Mouse (Mus musculus) G1E (cell line): Measurements from ENCODE around the gene Drd2. TPM values are rescaled to one million over a fixed set of nuclear protein-coding genes. Genes with fewer than 3 reads are reported as not detected.

Experiments
- ATAC-seq: 2 replicates; pipeline ENCODE4 v1.8.0; 2016; ENCODE audit warnings: mild to moderate bottlenecking; ENCODE audit not compliant: insufficient number of reproducible peaks, poor library complexity, low FRiP score, severe bottlenecking; ENCODE audit errors: extremely low read depth
- DNase-seq: peaks from one replicate; pipeline ENCODE4 v3.0.0; 2012; ENCODE audit warnings: low spot score
- H3K27me3 ChIP-seq: 2 replicates; pipeline ENCODE4 v1.6.1; 2012; ENCODE audit warnings: mild to moderate bottlenecking, low read length, inconsistent platforms; ENCODE audit not compliant: insufficient read depth
- H3K36me3 ChIP-seq: replicated peaks from 2 replicates; pipeline ENCODE3; 2012; ENCODE audit warnings: mild to moderate bottlenecking, inconsistent platforms
- H3K4me1 ChIP-seq: 2 replicates; pipeline ENCODE4 v1.6.1; 2012; ENCODE audit warnings: low read depth, low read length, inconsistent platforms, mixed read lengths; ENCODE audit not compliant: insufficient read depth
- H3K4me3 ChIP-seq: 2 replicates; pipeline ENCODE4 v1.5.1; 2012; ENCODE audit warnings: low read depth, mild to moderate bottlenecking, inconsistent platforms, low read length, moderate library complexity, mixed read lengths
- H3K9me3 ChIP-seq: replicated peaks from 2 replicates; pipeline ENCODE4 v1.6.1; 2012; ENCODE audit warnings: inconsistent platforms
- CTCF ChIP-seq: IDR thresholded peaks from 2 replicates; pipeline ENCODE4 v1.5.1; 2012; ENCODE audit warnings: low read depth, low read length, inconsistent platforms, mixed read lengths
- GATA1 ChIP-seq: IDR thresholded peaks from 2 replicates; pipeline ENCODE4 v1.6.1; 2012; ENCODE audit warnings: borderline replicate concordance, low read length, inconsistent platforms, mixed read lengths
- GATA2 ChIP-seq: IDR thresholded peaks from 2 replicates; pipeline ENCODE4 v1.6.1; 2012; ENCODE audit warnings: low read depth, low read length, inconsistent platforms, borderline replicate concordance
- POLR2AphosphoS5 ChIP-seq: IDR thresholded peaks from 2 replicates; pipeline ENCODE4 v1.6.1; 2012; ENCODE audit warnings: low read depth, low read length, inconsistent platforms; ENCODE audit not compliant: insufficient replicate concordance
- TAL1 ChIP-seq: conservative IDR thresholded peaks from 2 replicates; pipeline ENCODE4 v1.6.1; 2012; ENCODE audit warnings: low read depth, low read length, inconsistent platforms, mixed read lengths
- polyA plus RNA-seq: library from polyadenylated mRNA; stranded (reverse); fragments of >175 nt; gene quantifications from 2 replicates; pipeline ENCODE4 v1.2.3, GENCODE M21; 2012
- total RNA-seq, 2 experiments: library from RNA; stranded (forward) in 1 of 2; stranded (reverse) in 1 of 2; fragments of 200-1000 nt in 1 of 2; fragments of >200 nt in 1 of 2; fragmentation: Nextera tagmentation in 1 of 2; gene quantifications; 2 replicates each; pipeline ENCODE4 v1.2.3; 2014 to 2017

Drd2 gene
- not detected in 2 replicates for total RNA-seq (2014; fragmentation: Nextera tagmentation)
- total RNA-seq (2017), result 0.06 and 0.11 TPM in 2 replicates
- polyA plus RNA-seq, result not detected in 2 replicates

GRCm38 (mm10) chr9:49340136-49341043, at the start of gene Drd2:
Gene Drd2 (plus strand): TSS chr9:49340627.
- H3K4me3 ChIP-seq, result no peak within 1 kb of the TSS

GRCm38 (mm10) chr9:49295101-49295500, 45.3 kb upstream of the Drd2 start:
- ATAC-seq, result no peak
- no peaks in the 10 kb centered on the region for H3K9me3 ChIP-seq
- no peaks in the 10 kb centered on the region for H3K4me1 ChIP-seq
- TF ChIP-seq TAL1 (no peak), POLR2AphosphoS5 (no peak), GATA2 (no peak), GATA1 (no peak), CTCF (no peak)
- no peaks in the 10 kb centered on the region for H3K27me3 ChIP-seq
- no peak for DNase-seq
- H3K4me3 ChIP-seq, result no peak overlapping the region
- H3K36me3 ChIP-seq, result no peaks in the 10 kb centered on the region

More at GRCm38 (mm10) chr9:49340136-49341043, at the start of gene Drd2:
- no peak for TF ChIP-seq CTCF
- no peak for TF ChIP-seq GATA1
- TF ChIP-seq TAL1, result no peak
- no peak for TF ChIP-seq GATA2
- no peak for TF ChIP-seq POLR2AphosphoS5
- DNase-seq (no peak), ATAC-seq (no peak)
- Histone ChIP-seq H3K4me1 (no peaks in the 10 kb centered on the region), H3K27me3 (no peaks in the 10 kb centered on the region), H3K36me3 (no peaks in the 10 kb centered on the region), H3K9me3 (no peaks in the 10 kb centered on the region)

- Histone ChIP-seq H3K4me1 (no peaks in the 10 kb centered on the region), H3K36me3 (no peaks in the 10 kb centered on the region), H3K9me3 (no peaks in the 10 kb centered on the region), H3K4me3 (no peak overlapping the region), H3K27me3 (no peaks in the 10 kb centered on the region)
- no peak for DNase-seq
- TF ChIP-seq POLR2AphosphoS5, result no peak
- no peak for TF ChIP-seq GATA1
- TF ChIP-seq GATA2, result no peak
- TF ChIP-seq TAL1, result no peak
- no peak for TF ChIP-seq CTCF
- ATAC-seq, result no peak
Measured at GRCm38 (mm10) chr9:49307576-49307975, 32.9 kb upstream of the Drd2 start.

GRCm38 (mm10) chr9:49310821-49311220, 29.6 kb upstream of the Drd2 start:
- no peaks in the 10 kb centered on the region for H3K27me3 ChIP-seq
- H3K9me3 ChIP-seq, result no peaks in the 10 kb centered on the region
- no peaks in the 10 kb centered on the region for H3K36me3 ChIP-seq
- no peak overlapping the region for H3K4me3 ChIP-seq
- H3K4me1 ChIP-seq, result no peaks in the 10 kb centered on the region
- TF ChIP-seq GATA1 (no peak), GATA2 (no peak), CTCF (no peak)
- DNase-seq (no peak), ATAC-seq (no peak)

- ATAC-seq (no peak), DNase-seq (no peak)
- Histone ChIP-seq H3K27me3 (no peaks in the 10 kb centered on the region), H3K4me3 (no peak overlapping the region), H3K4me1 (no peaks in the 10 kb centered on the region), H3K9me3 (no peaks in the 10 kb centered on the region), H3K36me3 (no peaks in the 10 kb centered on the region)
- no peak for TF ChIP-seq TAL1
- TF ChIP-seq GATA2, result no peak
- no peak for TF ChIP-seq CTCF
- no peak for TF ChIP-seq POLR2AphosphoS5
- no peak for TF ChIP-seq GATA1
Measured at GRCm38 (mm10) chr9:49318638-49319037, 21.8 kb upstream of the Drd2 start.

- no peak for DNase-seq
- Histone ChIP-seq H3K9me3 (no peaks in the 10 kb centered on the region), H3K4me3 (no peak overlapping the region), H3K4me1 (no peaks in the 10 kb centered on the region), H3K27me3 (no peaks in the 10 kb centered on the region), H3K36me3 (no peaks in the 10 kb centered on the region)
- TF ChIP-seq GATA1 (no peak), POLR2AphosphoS5 (no peak), CTCF (no peak), TAL1 (no peak), GATA2 (no peak)
- ATAC-seq, result no peak
Measured at GRCm38 (mm10) chr9:49341044-49341365, 578 bp downstream of the Drd2 start.
